Mouse (Mus musculus) small intestine, adult 2 months (tissue): Measurements from ENCODE around the gene Pkp1. TPM values are rescaled to one million over a fixed set of nuclear protein-coding genes. Genes with fewer than 3 reads are reported as not detected.

Experiments
- H3K27ac ChIP-seq: fragments of 200-500 bp; 2 replicates; pipeline ENCODE4 v1.5.1; 2012; ENCODE audit warnings: low read depth, low read length, control low read depth, inconsistent platforms; ENCODE audit not compliant: insufficient read depth
- H3K27me3 ChIP-seq: fragments of 200-500 bp; 2 replicates; pipeline ENCODE4 v1.6.1; 2012; ENCODE audit warnings: mild to moderate bottlenecking, moderate library complexity, low read length, inconsistent platforms; ENCODE audit not compliant: control insufficient read depth, insufficient read depth
- H3K36me3 ChIP-seq: fragments of 200-500 bp; 2 replicates; pipeline ENCODE4 v1.6.1; 2012; ENCODE audit warnings: mild to moderate bottlenecking, low read length, control low read depth, inconsistent platforms; ENCODE audit not compliant: control insufficient read depth, insufficient read depth
- H3K4me1 ChIP-seq: fragments of 200-500 bp; 2 replicates; pipeline ENCODE4 v1.6.1; 2012; ENCODE audit warnings: low read length, inconsistent platforms, mixed read lengths; ENCODE audit not compliant: control insufficient read depth, insufficient read depth, insufficient read length
- H3K4me3 ChIP-seq: fragments of 200-500 bp; 2 replicates; pipeline ENCODE4 v1.5.1; 2012; ENCODE audit warnings: low read depth, mild to moderate bottlenecking, control low read depth, inconsistent platforms, low read length, moderate library complexity
- CTCF ChIP-seq: fragments of 200-500 bp; IDR thresholded peaks from 2 replicates; pipeline ENCODE4 v1.5.1; 2012; ENCODE audit warnings: low read depth, mild to moderate bottlenecking, control low read depth, inconsistent platforms, low read length, moderate library complexity, mixed read lengths; ENCODE audit not compliant: insufficient replicate concordance, insufficient read length; ENCODE audit errors: extremely low read depth
- POLR2A ChIP-seq: fragments of 200-500 bp; IDR thresholded peaks from 2 replicates; pipeline ENCODE4 v1.6.1; 2012; ENCODE audit warnings: low read depth, mild to moderate bottlenecking, control low read depth, inconsistent platforms, low read length, moderate library complexity
- WGBS: fragments of 180-500 bp; shearing (Covaris S2); methylation state at CpG from one replicate; pipeline ENCODE4 v1.1.7; 2018; 5-methylcytosine and 5-hydroxymethylcytosine counted together
- polyA plus RNA-seq: library from polyadenylated mRNA; depleted of rRNA; stranded (reverse); fragments of >200 nt; gene quantifications from 2 replicates; pipeline ENCODE4 v1.2.3, GENCODE M21; 2012

The Pkp1 gene
- polyA plus RNA-seq, 1 experiment = 12.5 TPM

- no peak overlapping the region for H3K4me3 ChIP-seq
- TF ChIP-seq CTCF = no peak
- TF ChIP-seq POLR2A = no peak
- no peaks in the 10 kb centered on the region for H3K36me3 ChIP-seq
- no peak overlapping the region for H3K27ac ChIP-seq
- no peaks in the 10 kb centered on the region for H3K27me3 ChIP-seq
- WGBS = 41% methylated on average over 11 of the region's 11 CpGs
- peaks cover 2% of the 10 kb centered on the region; the same call in 1 of the 2 replicates for H3K4me1 ChIP-seq
Observed at GRCm38 (mm10) chr1:135857137-135857775, 61.8 kb downstream of the Pkp1 start.

DNA sequence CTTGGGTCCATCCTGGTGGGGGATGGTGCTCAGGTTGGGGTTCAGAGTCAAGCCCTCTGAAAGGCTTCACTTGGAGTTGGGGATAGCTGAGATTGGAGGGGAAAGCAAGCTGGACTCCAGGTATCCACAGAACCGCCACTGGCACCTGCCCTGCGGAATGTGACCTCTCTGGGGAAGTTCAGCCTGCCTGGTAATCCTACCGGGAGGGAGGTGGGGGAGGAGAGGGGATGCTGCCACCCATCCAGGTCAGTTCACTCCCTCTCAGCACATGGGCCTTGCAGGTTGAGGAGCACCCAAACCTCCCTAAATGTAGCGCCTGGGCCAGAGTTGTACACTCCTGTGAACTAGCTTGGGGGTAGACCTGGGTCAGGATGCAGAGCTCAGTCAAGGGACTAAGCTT, 62.9 kb downstream of the Pkp1 start:
- Histone ChIP-seq H3K36me3 (no peaks in the 10 kb centered on the region), H3K27me3 (no peaks in the 10 kb centered on the region), H3K4me3 (no peak overlapping the region), H3K27ac (no peak overlapping the region), H3K4me1 (peaks cover 2% of the 10 kb centered on the region; the same call in 1 of the 2 replicates)
- 74% methylated on average over 4 of the region's 4 CpGs for whole genome bisulfite sequencing
- TF ChIP-seq CTCF (no peak), POLR2A (no peak)

DNA sequence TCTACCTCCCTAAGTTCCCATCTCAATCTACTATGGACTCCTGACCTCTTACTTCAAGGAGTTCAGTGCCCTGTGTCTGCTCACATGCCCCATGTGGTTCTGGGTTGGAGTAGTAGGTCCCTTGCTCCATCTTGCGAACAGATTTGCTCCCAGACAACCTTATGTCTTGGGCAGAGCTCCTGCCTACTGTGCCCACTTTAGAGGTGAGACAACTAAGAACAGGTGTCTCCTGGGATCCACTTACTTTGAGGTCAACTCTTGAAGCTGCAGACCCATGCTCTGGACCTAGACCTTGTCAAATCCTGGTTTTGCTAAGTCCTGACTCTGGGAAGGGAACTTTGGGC, 63.7 kb downstream of the Pkp1 start:
- H3K36me3 ChIP-seq = no peaks in the 10 kb centered on the region
- TF ChIP-seq CTCF = no peak
- TF ChIP-seq POLR2A = no peak
- H3K4me3 ChIP-seq = no peak overlapping the region
- 97% methylated on average over 1 of the region's 1 CpGs for WGBS
- H3K4me1 ChIP-seq = peaks cover 2% of the 10 kb centered on the region; the same call in 1 of the 2 replicates
- no peaks in the 10 kb centered on the region for H3K27me3 ChIP-seq
- H3K27ac ChIP-seq = no peak overlapping the region

GRCm38 (mm10) chr1:135854591-135855343, 64.2 kb downstream of the Pkp1 start:
- TF ChIP-seq POLR2A (no peak), CTCF (no peak)
- Histone ChIP-seq H3K4me3 (no peak overlapping the region), H3K27me3 (no peaks in the 10 kb centered on the region), H3K36me3 (no peaks in the 10 kb centered on the region), H3K27ac (no peak overlapping the region), H3K4me1 (peaks cover 2% of the 10 kb centered on the region; the same call in 1 of the 2 replicates)
- WGBS = 87% methylated on average over 6 of the region's 6 CpGs

DNA sequence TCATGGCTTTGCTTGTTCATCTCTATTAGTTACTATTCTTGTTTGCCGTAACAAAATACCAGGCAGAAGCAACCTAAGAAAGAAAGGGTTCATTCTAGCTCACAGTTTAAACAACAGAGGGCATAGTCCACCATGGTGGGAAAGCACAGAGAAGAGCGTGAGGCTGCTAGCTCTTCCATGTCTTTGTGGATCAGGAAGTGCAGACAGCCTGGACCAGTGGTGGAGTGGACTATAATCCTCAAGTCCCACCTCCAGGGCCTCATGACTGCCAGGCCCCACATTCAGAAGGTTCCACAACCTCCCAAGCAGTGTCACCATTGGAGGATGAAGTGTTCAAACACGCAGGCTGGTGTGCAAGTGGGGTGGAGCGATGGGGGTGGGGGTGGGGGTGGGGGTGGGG, 65.8 kb downstream of the Pkp1 start:
- Histone ChIP-seq H3K4me3 (no peak overlapping the region), H3K27ac (no peak overlapping the region), H3K4me1 (peaks cover 2% of the 10 kb centered on the region; the same call in 1 of the 2 replicates), H3K27me3 (no peaks in the 10 kb centered on the region), H3K36me3 (no peaks in the 10 kb centered on the region)
- WGBS = 63% methylated on average over 4 of the region's 4 CpGs
- TF ChIP-seq POLR2A (no peak), CTCF (no peak)

GRCm38 (mm10) chr1:135852044-135852756, 66.8 kb downstream of the Pkp1 start:
- Histone ChIP-seq H3K27ac (no peak overlapping the region), H3K27me3 (no peaks in the 10 kb centered on the region), H3K4me1 (peaks cover 10% of the 10 kb centered on the region), H3K36me3 (no peaks in the 10 kb centered on the region), H3K4me3 (no peak overlapping the region)
- WGBS = 62% methylated on average over 13 of the region's 13 CpGs
- TF ChIP-seq CTCF = no peak
- TF ChIP-seq POLR2A = no peak
